Comparison of ENCODE assay signal across 25 mouse cellular contexts in the genomic region with DNA sequence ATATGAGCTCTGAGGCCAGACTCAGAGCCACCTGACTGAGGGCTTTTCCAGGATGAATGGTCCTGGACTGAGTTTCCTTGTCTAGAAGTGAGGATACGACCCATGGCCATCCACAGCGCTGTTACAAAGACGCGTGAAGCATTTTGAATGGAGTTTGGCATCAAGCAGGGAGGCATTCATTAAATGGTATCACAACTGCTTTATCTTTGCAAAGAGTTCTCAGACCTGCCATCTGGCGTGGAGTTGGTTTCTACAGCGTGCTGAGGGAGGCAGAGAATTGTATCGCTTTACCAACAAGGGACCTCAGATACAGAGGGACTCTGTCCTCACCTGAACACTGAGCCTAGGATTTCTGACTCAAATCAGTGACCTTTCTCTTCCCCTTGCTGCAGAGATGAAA. TPM values are rescaled to one million over a fixed set of nuclear protein-coding genes. Genes with fewer than 3 reads are reported as not detected.
A peak's percentile ranks its signal among the peaks of the same experiment; 100 is the strongest.
DNase-seq lines count a peak whose midpoint lies in the region; ATAC-seq and TF ChIP-seq lines count a peak whose summit lies in the region.
"Had no signal": no experiment of that assay in that cellular context is flagged by ENCODE, and none has a peak within 500 bp of the region (broad histone marks: within the 10 kb centered on the region; RNA-seq: fewer than 3 reads in every experiment).

No protein-coding gene starts in this region.

- no peaks in the 10 kb centered on the region for H3K36me3 ChIP-seq in forebrain, postnatal 0 days (ENCODE audit: insufficient read depth)
- no peaks in the 10 kb centered on the region for H3K36me3 ChIP-seq in forebrain, embryonic 11.5 days (ENCODE audit: control insufficient read depth, insufficient read depth, low read length)
- H3K36me3 ChIP-seq in limb, embryonic 14.5 days (ENCODE audit: control insufficient read depth, insufficient read depth, low read length) = no peaks in the 10 kb centered on the region
- H3K36me3 ChIP-seq: embryonic facial prominence, embryonic 15.5 days; forebrain, embryonic 10.5 days; heart, embryonic 10.5 days; hindbrain, embryonic 12.5 days had no signal

- no peaks in the 10 kb centered on the region for H3K9me3 ChIP-seq in forebrain, postnatal 0 days (ENCODE audit: low read length)
- H3K9me3 ChIP-seq in forebrain, embryonic 11.5 days (ENCODE audit: control insufficient read depth, low read length) = no peaks in the 10 kb centered on the region
- no peaks in the 10 kb centered on the region for H3K9me3 ChIP-seq in limb, embryonic 14.5 days (ENCODE audit: control insufficient read depth, low read length)
- H3K9me3 ChIP-seq: embryonic facial prominence, embryonic 15.5 days; forebrain, embryonic 10.5 days; heart, embryonic 10.5 days; hindbrain, embryonic 12.5 days had no signal

- 47% methylated on average over 7 of the region's 7 CpGs for WGBS in forebrain, postnatal 0 days
- 84% methylated on average over 7 of the region's 7 CpGs for WGBS in forebrain, embryonic 11.5 days
- WGBS in limb, embryonic 14.5 days = 79% methylated on average over 7 of the region's 7 CpGs

- no peak for ATAC-seq in forebrain, postnatal 0 days
- no peak for ATAC-seq in forebrain, embryonic 11.5 days (replicated peaks; ENCODE audit: low FRiP score)
- ATAC-seq in limb, embryonic 14.5 days (ENCODE audit: low FRiP score, low read depth) = no peak
- ATAC-seq: hindbrain, embryonic 16.5 days; inflammation-experienced regulatory T-cells, adult 6 months had no signal

- H3K27ac ChIP-seq in forebrain, postnatal 0 days (ENCODE audit: low read depth, low read length) = no peak overlapping the region
- H3K27ac ChIP-seq in forebrain, embryonic 11.5 days (ENCODE audit: low read depth, low read length) = no peak overlapping the region
- 0 out of 2 replicates have a peak overlapping the region, but pooled peaks have one; percentile 19 for H3K27ac ChIP-seq in limb, embryonic 14.5 days (replicated peaks; ENCODE audit: low read depth, low read length)
- H3K27ac ChIP-seq: embryonic facial prominence, embryonic 15.5 days; forebrain, embryonic 10.5 days; heart, embryonic 10.5 days; hindbrain, embryonic 12.5 days had no signal

- H3K4me1 ChIP-seq in forebrain, postnatal 0 days (ENCODE audit: insufficient read depth) = no peaks in the 10 kb centered on the region
- no peaks in the 10 kb centered on the region for H3K4me1 ChIP-seq in forebrain, embryonic 11.5 days (replicated peaks; ENCODE audit: control insufficient read depth, insufficient read depth, low read length)
- H3K4me1 ChIP-seq in limb, embryonic 14.5 days (ENCODE audit: control insufficient read depth, insufficient read depth, low read length) = peaks cover 17% of the 10 kb centered on the region

- no peak overlapping the region for H3K4me2 ChIP-seq in forebrain, postnatal 0 days (ENCODE audit: low read depth)
- H3K4me2 ChIP-seq in forebrain, embryonic 11.5 days (ENCODE audit: low read depth, low read length, severe bottlenecking) = no peak overlapping the region
- no peak overlapping the region for H3K4me2 ChIP-seq in limb, embryonic 14.5 days (replicated peaks; ENCODE audit: low read depth, low read length, severe bottlenecking)
- H3K4me2 ChIP-seq: embryonic facial prominence, embryonic 15.5 days; hindbrain, embryonic 12.5 days had no signal

- no peak overlapping the region for H3K4me3 ChIP-seq in forebrain, postnatal 0 days (ENCODE audit: low read depth, low read length)
- no peak overlapping the region for H3K4me3 ChIP-seq in forebrain, embryonic 11.5 days (ENCODE audit: low read depth, low read length)
- no peak overlapping the region for H3K4me3 ChIP-seq in limb, embryonic 14.5 days (replicated peaks; ENCODE audit: low read length)
- H3K4me3 ChIP-seq: embryonic facial prominence, embryonic 15.5 days; erythroblast, embryonic 14.5 days; forebrain, embryonic 10.5 days; heart, embryonic 10.5 days; hindbrain, embryonic 12.5 days had no signal

- no peak for TF ChIP-seq POLR2A in limb, embryonic 14.5 days (IDR thresholded peaks at IDR 0.05; ENCODE audit: borderline replicate concordance, extremely low read depth, insufficient read depth, insufficient read length)

- H3K9ac ChIP-seq in forebrain, postnatal 0 days = no peak overlapping the region
- no peak overlapping the region for H3K9ac ChIP-seq in forebrain, embryonic 11.5 days (ENCODE audit: low read length)
- no peak overlapping the region for H3K9ac ChIP-seq in limb, embryonic 14.5 days (ENCODE audit: low read depth, low read length, severe bottlenecking)
- H3K9ac ChIP-seq: embryonic facial prominence, embryonic 15.5 days; hindbrain, embryonic 12.5 days had no signal

- TF ChIP-seq CTCF in forebrain, postnatal 0 days (IDR thresholded peaks at IDR 0.05; ENCODE audit: low read depth) = no peak

- no peaks in the 10 kb centered on the region for H3K27me3 ChIP-seq in forebrain, postnatal 0 days (ENCODE audit: insufficient read depth, low read length)
- H3K27me3 ChIP-seq in forebrain, embryonic 11.5 days (ENCODE audit: control insufficient read depth, insufficient read depth, low read length) = no peaks in the 10 kb centered on the region
- H3K27me3 ChIP-seq in limb, embryonic 14.5 days (ENCODE audit: control insufficient read depth, insufficient read depth, low read length) = no peaks in the 10 kb centered on the region
- H3K27me3 ChIP-seq: CH12.LX; embryonic facial prominence, embryonic 15.5 days; hindbrain, embryonic 12.5 days had no signal

- peak; percentile 18 for DNase-seq in forebrain, postnatal 0 days
- DNase-seq in forebrain, embryonic 11.5 days (ENCODE audit: low spot score) = no peak
- DNase-seq in testis, postnatal 14 days (ENCODE audit: low spot score) = peak; percentile 40
- DNase-seq in testis, postnatal 10 days (ENCODE audit: low spot score) = no peak
- peak; percentile 23 to 25 for DNase-seq in layer of hippocampus, postnatal 14 days (ENCODE audit: low spot score in 2 of 2)
- DNase-seq in limb, embryonic 14.5 days (ENCODE audit: low spot score) = no peak
- no peak for DNase-seq in adrenal gland, postnatal 36 days
- DNase-seq in right cerebral cortex, postnatal 10 days (ENCODE audit: low spot score in 2 of 2) = no peak
- DNase-seq: adrenal gland, adult 2 months; adrenal gland, postnatal 25 days; cerebellum, adult 11-12 months; cerebellum, adult 9-11 months; cerebellum, postnatal 36 days; gastrocnemius, postnatal 10 days; heart, adult 18-20 months; heart, postnatal 10 days; heart, postnatal 4 days had no signal

RNA-seq across cellular contexts. Expression of a gene that starts 51.9 kb away (rescaled TPM):
- total RNA-seq in forebrain, postnatal 0 days (2014; rRNA removed) = 3.6 and 6.1 TPM in 2 replicates
- polyA plus RNA-seq in forebrain, postnatal 0 days (2015; fragmentation: Nextera tagmentation; extraction: Ambion mirVana) = 3.5 and 5.3 TPM in 2 replicates
- 0.71 and 1.1 TPM in 2 replicates for polyA plus RNA-seq in forebrain, embryonic 11.5 days (2014; fragmentation: Nextera tagmentation; extraction: Ambion mirVana)
- 10 to 100 TPM; 34.1 to 47.0 TPM for total RNA-seq in layer of hippocampus, postnatal 14 days (2021)
- 36.5 and 40.0 TPM in 2 replicates for polyA plus RNA-seq in limb, embryonic 14.5 days (2012; rRNA removed)
- polyA plus RNA-seq in limb, embryonic 14.5 days (2014; fragmentation: Nextera tagmentation; extraction: Ambion mirVana) = 15.8 and 17.8 TPM in 2 replicates
- under 1 TPM; 0.13 to 0.23 TPM for total RNA-seq in adrenal gland, postnatal 36 days (2021)
- total RNA-seq: heart, adult 18-20 months had no signal
- polyA plus RNA-seq: erythroblast, embryonic 14.5 days had no signal

Comparison
In these comparisons a context has a peak if more than half of its experiments do, and no peak if none do; other contexts are left out.
1. DNase-seq: peak in forebrain, postnatal 0 days (single experiment), testis, postnatal 14 days (single experiment) and layer of hippocampus, postnatal 14 days (2 of 2); none in forebrain, embryonic 11.5 days (single experiment), testis, postnatal 10 days (single experiment), limb, embryonic 14.5 days (single experiment), adrenal gland, postnatal 36 days (0 of 2) and right cerebral cortex, postnatal 10 days (0 of 2).